Mouse (Mus musculus): Measurements from ENCODE around the gene Sars.

DNA sequence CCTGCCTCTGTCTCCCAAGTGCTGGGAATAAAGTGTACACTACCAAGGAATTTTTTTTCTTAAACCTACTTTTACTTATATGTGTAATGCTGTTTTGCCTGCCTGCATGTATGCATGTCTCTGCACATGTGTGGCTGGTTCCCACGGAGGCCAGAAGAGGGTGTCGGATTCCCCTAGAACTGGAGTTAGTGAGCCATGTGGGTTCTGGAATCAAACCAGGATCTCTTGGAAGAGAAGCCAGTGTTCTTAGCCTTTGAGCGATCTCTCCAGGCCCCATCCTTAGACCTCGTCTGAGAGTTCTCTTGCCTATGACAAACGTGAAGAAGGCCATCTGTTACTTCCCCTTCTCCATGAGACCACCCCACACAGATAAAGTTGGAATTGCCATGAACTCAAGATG is 30.5 kb upstream of the Sars start:
- no peak for TF ChIP-seq TCF12 (IDR thresholded peaks at IDR 0.05; ENCODE audit: insufficient read depth, poor library complexity, severe bottlenecking)
- TF ChIP-seq POLR2A (IDR thresholded peaks at IDR 0.05; ENCODE audit: insufficient read length, low read depth), result no peak
